In genomic region chr9:108782836-108783547, GRCm38 (mm10) we compare ENCODE assay signal across 8 mouse cellular contexts. TPM values are rescaled to one million over a fixed set of nuclear protein-coding genes. Genes with fewer than 3 reads are reported as not detected.
A peak's percentile ranks its signal among the peaks of the same experiment; 100 is the strongest.
DNase-seq lines count a peak whose midpoint lies in the region; ATAC-seq and TF ChIP-seq lines count a peak whose summit lies in the region.

No protein-coding gene starts in this region.

- peak; percentile 87 for DNase-seq in heart, adult 11 months
- no peak for DNase-seq in heart, postnatal 4 days
- DNase-seq in forebrain, embryonic 14.5 days (ENCODE audit: low spot score): peak; percentile 52
- DNase-seq in liver, postnatal 0 days: no peak
- DNase-seq in MN1 (ENCODE audit: low spot score): no peak
- DNase-seq in kidney, postnatal 10 days: no peak

- TF ChIP-seq POLR2A in ES-Bruce4 (IDR thresholded peaks at IDR 0.05; ENCODE audit: insufficient read depth, low read length): no peak

- 0 out of 2 replicates have a peak overlapping the region, but pooled peaks have one; percentile 16 for H3K27ac ChIP-seq in ES-Bruce4 (ENCODE audit: insufficient read depth, low read length)
- peak overlapping the region; percentile 94 for H3K27ac ChIP-seq in forebrain, embryonic 14.5 days (ENCODE audit: low read depth, low read length)
- H3K27ac ChIP-seq in liver, postnatal 0 days (ENCODE audit: low read depth): peak overlapping the region; percentile 49; the same call in 1 of the 2 replicates

- 0 out of 2 replicates have a peak, but pooled peaks cover 3% of the 10 kb centered on the region for H3K36me3 ChIP-seq in ES-Bruce4 (ENCODE audit: control insufficient read depth, insufficient read depth, low read length, poor library complexity, severe bottlenecking)
- H3K36me3 ChIP-seq in forebrain, embryonic 14.5 days (ENCODE audit: control insufficient read depth, insufficient read depth, low read length): peaks cover 16% of the 10 kb centered on the region; the same call in 1 of the 2 replicates
- H3K36me3 ChIP-seq in liver, postnatal 0 days (replicated peaks; ENCODE audit: insufficient read depth, low read length): no peaks in the 10 kb centered on the region; the same call in 1 of the 2 replicates

- H3K4me3 ChIP-seq in ES-Bruce4 (ENCODE audit: low read depth, low read length): peak overlapping the region; percentile 72
- H3K4me3 ChIP-seq in forebrain, embryonic 14.5 days (ENCODE audit: low read depth, low read length): peak overlapping the region; percentile 89
- H3K4me3 ChIP-seq in liver, postnatal 0 days (ENCODE audit: low read depth, low read length): peak overlapping the region; percentile 86

- ATAC-seq in forebrain, embryonic 14.5 days: peak; percentile 13
- no peak for ATAC-seq in liver, postnatal 0 days
- ATAC-seq in granulocyte monocyte progenitor cell, adult 5-6 weeks (replicated peaks; ENCODE audit: poor library complexity, severe bottlenecking): no peak

- 10% methylated on average over 9 of the region's 9 CpGs for WGBS in forebrain, embryonic 14.5 days
- 34% methylated on average over 9 of the region's 9 CpGs for WGBS in liver, postnatal 0 days (ENCODE audit: insufficient replicate concordance)

- TF ChIP-seq EP300 in ES-Bruce4 (IDR thresholded peaks at IDR 0.05; ENCODE audit: insufficient read depth, low read depth, low read length): 0 out of 2 replicates have a peak, but pooled peaks have one; percentile 7
- TF ChIP-seq EP300 in liver, postnatal 0 days (IDR thresholded peaks at IDR 0.05; ENCODE audit: low read depth): no peak

- TF ChIP-seq CTCF in ES-Bruce4 (IDR thresholded peaks at IDR 0.05; ENCODE audit: low read depth, low read length): no peak
- TF ChIP-seq CTCF in liver, postnatal 0 days (IDR thresholded peaks at IDR 0.05; ENCODE audit: low read depth): no peak

- H3K9me3 ChIP-seq in ES-Bruce4 (replicated peaks; ENCODE audit: control insufficient read depth, insufficient read depth, low read length, poor library complexity, severe bottlenecking): no peaks in the 10 kb centered on the region
- no peaks in the 10 kb centered on the region for H3K9me3 ChIP-seq in forebrain, embryonic 14.5 days (replicated peaks; ENCODE audit: control insufficient read depth, low read length)
- H3K9me3 ChIP-seq in liver, postnatal 0 days (ENCODE audit: low read length): no peaks in the 10 kb centered on the region

- peaks cover 3% of the 10 kb centered on the region for H3K4me1 ChIP-seq in ES-Bruce4 (ENCODE audit: control insufficient read depth, insufficient read depth, low read length)
- H3K4me1 ChIP-seq in forebrain, embryonic 14.5 days (ENCODE audit: control insufficient read depth, insufficient read depth, low read length): peaks cover 28% of the 10 kb centered on the region
- peaks cover 35% of the 10 kb centered on the region for H3K4me1 ChIP-seq in liver, postnatal 0 days (ENCODE audit: insufficient read depth)

- no peaks in the 10 kb centered on the region for H3K27me3 ChIP-seq in ES-Bruce4 (ENCODE audit: control insufficient read depth, insufficient read depth, low read length, poor library complexity, severe bottlenecking)
- no peaks in the 10 kb centered on the region for H3K27me3 ChIP-seq in forebrain, embryonic 14.5 days (replicated peaks; ENCODE audit: control insufficient read depth, insufficient read depth, low read length)
- H3K27me3 ChIP-seq in liver, postnatal 0 days (ENCODE audit: insufficient read depth, low read length): no peaks in the 10 kb centered on the region

- H3K9ac ChIP-seq in ES-Bruce4 (ENCODE audit: low read depth, poor library complexity, severe bottlenecking): no peak overlapping the region; the same call in 1 of the 2 replicates
- peak overlapping the region; percentile 99 for H3K9ac ChIP-seq in forebrain, embryonic 14.5 days (ENCODE audit: low read length)
- H3K9ac ChIP-seq in liver, postnatal 0 days (replicated peaks): no peak overlapping the region

- H3K4me2 ChIP-seq in forebrain, embryonic 14.5 days (ENCODE audit: low read length): peak overlapping the region; percentile 71
- peak overlapping the region; percentile 73 for H3K4me2 ChIP-seq in liver, postnatal 0 days (ENCODE audit: low read depth, low read length)

RNA-seq across cellular contexts. Expression of gene Ip6k2, which starts 0.6 kb away (rescaled TPM):
- 10 to 100 TPM; 43.7 to 48.5 TPM for total RNA-seq in heart, postnatal 4 days (2021)
- polyA plus RNA-seq in ES-Bruce4 (2011; ENCODE audit: insufficient read depth, insufficient read length, low read depth, missing spikeins): 37.4 and 39.5 TPM in 2 replicates
- 217 and 221 TPM in 2 replicates for polyA plus RNA-seq in forebrain, embryonic 14.5 days (2014; fragmentation: Nextera tagmentation; extraction: Ambion mirVana)
- polyA plus RNA-seq in liver, postnatal 0 days (2015; fragmentation: Nextera tagmentation; extraction: Ambion mirVana): 12.4 and 18.6 TPM in 2 replicates
- 24.3 and 25.5 TPM in 2 replicates for total RNA-seq in granulocyte monocyte progenitor cell, adult 5-6 weeks (2014; fragmentation: Nextera tagmentation)
- total RNA-seq in granulocyte monocyte progenitor cell, adult 5-6 weeks (2017): 34.4 and 35.8 TPM in 2 replicates

RNA-seq across cellular contexts. Expression of gene Nckipsd, which starts 25.2 kb away (rescaled TPM):
- total RNA-seq in heart, postnatal 4 days (2021): 1 to 10 TPM; 8.1 to 8.2 TPM
- polyA plus RNA-seq in ES-Bruce4 (2011; ENCODE audit: insufficient read depth, insufficient read length, low read depth, missing spikeins): 10.3 and 11.8 TPM in 2 replicates
- polyA plus RNA-seq in forebrain, embryonic 14.5 days (2014; fragmentation: Nextera tagmentation; extraction: Ambion mirVana): 13.6 and 19.2 TPM in 2 replicates
- polyA plus RNA-seq in liver, postnatal 0 days (2015; fragmentation: Nextera tagmentation; extraction: Ambion mirVana): 4.5 TPM in 2 replicates
- 12.2 and 12.8 TPM in 2 replicates for total RNA-seq in granulocyte monocyte progenitor cell, adult 5-6 weeks (2014; fragmentation: Nextera tagmentation)
- 4.9 and 9.1 TPM in 2 replicates for total RNA-seq in granulocyte monocyte progenitor cell, adult 5-6 weeks (2017)

RNA-seq across cellular contexts. Expression of gene Celsr3, which starts 43.1 kb away (rescaled TPM):
- under 1 TPM; 0.07 TPM for total RNA-seq in heart, postnatal 4 days (2021)
- polyA plus RNA-seq in ES-Bruce4 (2011; ENCODE audit: insufficient read depth, insufficient read length, low read depth, missing spikeins): 3.5 and 6.2 TPM in 2 replicates
- polyA plus RNA-seq in forebrain, embryonic 14.5 days (2014; fragmentation: Nextera tagmentation; extraction: Ambion mirVana): 10.7 and 17.6 TPM in 2 replicates
- 0.09 and 0.23 TPM in 2 replicates for polyA plus RNA-seq in liver, postnatal 0 days (2015; fragmentation: Nextera tagmentation; extraction: Ambion mirVana)
- total RNA-seq in granulocyte monocyte progenitor cell, adult 5-6 weeks (2014; fragmentation: Nextera tagmentation): 6.7 and 10.2 TPM in 2 replicates
- 0.99 and 2.2 TPM in 2 replicates for total RNA-seq in granulocyte monocyte progenitor cell, adult 5-6 weeks (2017)

Comparison
In these comparisons a context has a peak if more than half of its experiments do, and no peak if none do; other contexts are left out.
1. DNase-seq: peak in heart, adult 11 months (single experiment) and forebrain, embryonic 14.5 days (single experiment); none in heart, postnatal 4 days (single experiment), liver, postnatal 0 days (single experiment), MN1 (single experiment) and kidney, postnatal 10 days (single experiment).
2. H3K27ac ChIP-seq: peak in every context shown above with its lines; median percentile 94 in forebrain, embryonic 14.5 days; 49 in liver, postnatal 0 days; 16 in ES-Bruce4.
3. Peak in every context shown above with its lines, with median percentiles within 50 percentile points of each other: H3K4me3 ChIP-seq.